Mouse (Mus musculus): ENCODE data around the gene Traf1.

Gene Traf1

GRCm38 (mm10) chr2:34901726-34902125, 59.8 kb downstream of the Traf1 start:
- DNase-seq (ENCODE audit: low read depth, low spot score) = no peak

- no peak for DNase-seq (ENCODE audit: low read depth, low spot score)
Observed at GRCm38 (mm10) chr2:34900412-34900811, 61.2 kb downstream of the Traf1 start.

GRCm38 (mm10) chr2:34899682-34900081, 61.9 kb downstream of the Traf1 start:
- no peak for DNase-seq (ENCODE audit: low read depth, low spot score)

- no peak for DNase-seq (ENCODE audit: low read depth, low spot score)
Observed at GRCm38 (mm10) chr2:34897820-34898219, 63.8 kb downstream of the Traf1 start.

- DNase-seq (ENCODE audit: low read depth, low spot score) = no peak
Observed at GRCm38 (mm10) chr2:34896821-34897460, 64.6 kb downstream of the Traf1 start.

GRCm38 (mm10) chr2:34895503-34896113, 66.0 kb downstream of the Traf1 start:
- no peak for DNase-seq (ENCODE audit: low read depth, low spot score)

- DNase-seq (ENCODE audit: low read depth, low spot score) = no peak
Observed at GRCm38 (mm10) chr2:34893950-34894349, 67.6 kb downstream of the Traf1 start.

All from retina, postnatal 7 days (tissue).